Comparison of ENCODE assay signal across 8 mouse cellular contexts in genomic region chr8:106165460-106165859, GRCm38 (mm10). TPM values are rescaled to one million over a fixed set of nuclear protein-coding genes. Genes with fewer than 3 reads are reported as not detected.
DNase-seq lines count a peak whose midpoint lies in the region; ATAC-seq and TF ChIP-seq lines count a peak whose summit lies in the region.

No protein-coding gene starts in this region.

- H3K9me3 ChIP-seq in E14TG2a.4 (ENCODE audit: low read length) = no peaks in the 10 kb centered on the region

- no peak overlapping the region for H3K27ac ChIP-seq in spleen, adult 2 months (ENCODE audit: insufficient read depth, low read length)

- H3K27me3 ChIP-seq in E14TG2a.4 (ENCODE audit: insufficient read depth, low read length) = peaks cover 47% of the 10 kb centered on the region
- no peaks in the 10 kb centered on the region for H3K27me3 ChIP-seq in spleen, adult 2 months (ENCODE audit: control insufficient read depth, insufficient read depth, low read length)

- peaks cover 47% of the 10 kb centered on the region for H3K36me3 ChIP-seq in E14TG2a.4 (ENCODE audit: insufficient read depth, low read length)
- H3K36me3 ChIP-seq in spleen, adult 2 months (ENCODE audit: control insufficient read depth, insufficient read depth, low read length) = peaks cover 20% of the 10 kb centered on the region

- H3K4me3 ChIP-seq in E14TG2a.4 (replicated peaks; ENCODE audit: low read length) = no peak overlapping the region
- H3K4me3 ChIP-seq in spleen, adult 2 months (ENCODE audit: extremely low read depth, insufficient read depth, insufficient read length) = no peak overlapping the region

- TF ChIP-seq POLR2A in spleen, adult 2 months (IDR thresholded peaks at IDR 0.05; ENCODE audit: low read depth, low read length) = no peak

- WGBS in spleen, adult 2 months = 48% methylated on average over 4 of the region's 4 CpGs

- ATAC-seq in CD4-positive, CD25-positive, alpha-beta regulatory T cell, adult 4 months = no peak

- DNase-seq in CD4-positive, CD25-positive, alpha-beta regulatory T cell, adult 2 months (ENCODE audit: low read depth, low spot score) = peak; percentile 83
- DNase-seq in cerebellum, adult 18-20 months = peak; percentile 76 to 80
- peak; percentile 69 for DNase-seq in gastrocnemius, postnatal 10 days
- DNase-seq in layer of hippocampus, postnatal 10 days (ENCODE audit: low spot score in 2 of 2) = peak; percentile 79 to 81
- peak; percentile 35 to 80 for DNase-seq in lung, postnatal 4 days
- DNase-seq in spleen, adult 2 months (ENCODE audit: low read depth in 1 of 2, low spot score in 2 of 2) = peak; percentile 43 to 70

- peak; percentile 91 for TF ChIP-seq CTCF in E14TG2a.4 (conservative IDR thresholded peaks at IDR 0.05; ENCODE audit: low read length)
- peak; percentile 59; the same call in 1 of the 2 replicates for TF ChIP-seq CTCF in spleen, adult 2 months (IDR thresholded peaks at IDR 0.05; ENCODE audit: extremely low read depth, insufficient read depth, insufficient read length, insufficient replicate concordance)

- peaks cover 44% of the 10 kb centered on the region for H3K4me1 ChIP-seq in E14TG2a.4 (replicated peaks; ENCODE audit: low read depth, low read length)
- H3K4me1 ChIP-seq in spleen, adult 2 months (ENCODE audit: control insufficient read depth, insufficient read depth, insufficient read length) = no peaks in the 10 kb centered on the region

RNA-seq across cellular contexts. Expression of gene Slc7a6, which starts 3.2 kb away (rescaled TPM):
- polyA plus RNA-seq in CD4-positive, CD25-positive, alpha-beta regulatory T cell, adult 4 months (2017; shearing (Covaris generic)) = 10 to 100 TPM; 28.6 to 43.7 TPM
- 10 to 100 TPM in 1 of 2 experiments, 1 to 10 TPM in 1; 5.8 to 11.0 TPM for total RNA-seq in gastrocnemius, postnatal 10 days (2021)
- total RNA-seq in layer of hippocampus, postnatal 10 days (2021) = 10 to 100 TPM; 23.2 to 26.2 TPM
- 22.4 and 22.6 TPM in 2 replicates for polyA plus RNA-seq in spleen, adult 2 months (2012; rRNA removed)

RNA-seq across cellular contexts. Expression of gene Pla2g15, which starts 15.3 kb away (rescaled TPM):
- polyA plus RNA-seq in CD4-positive, CD25-positive, alpha-beta regulatory T cell, adult 4 months (2017; shearing (Covaris generic)) = 1 to 10 TPM; 4.8 to 7.7 TPM
- total RNA-seq in gastrocnemius, postnatal 10 days (2021) = 1 to 10 TPM; 4.7 to 6.6 TPM
- total RNA-seq in layer of hippocampus, postnatal 10 days (2021) = 10 to 100 TPM; 18.7 to 20.1 TPM
- 24.6 and 35.4 TPM in 2 replicates for polyA plus RNA-seq in spleen, adult 2 months (2012; rRNA removed)

RNA-seq across cellular contexts. Expression of gene Esrp2, which starts 28.7 kb away (rescaled TPM):
- polyA plus RNA-seq in CD4-positive, CD25-positive, alpha-beta regulatory T cell, adult 4 months (2017; shearing (Covaris generic)) = not detected
- under 1 TPM in 1 of 2 experiments, not detected in 1; 0.07 TPM for total RNA-seq in gastrocnemius, postnatal 10 days (2021)
- under 1 TPM in 1 of 2 experiments, not detected in 1; 0.29 TPM for total RNA-seq in layer of hippocampus, postnatal 10 days (2021)
- 0.67 and 0.69 TPM in 2 replicates for polyA plus RNA-seq in spleen, adult 2 months (2012; rRNA removed)

RNA-seq across cellular contexts. Expression of gene Slc7a6os, which starts 45.3 kb away (rescaled TPM):
- polyA plus RNA-seq in CD4-positive, CD25-positive, alpha-beta regulatory T cell, adult 4 months (2017; shearing (Covaris generic)) = 10 to 100 TPM; 24.6 to 28.9 TPM
- 10 to 100 TPM; 11.7 to 13.3 TPM for total RNA-seq in gastrocnemius, postnatal 10 days (2021)
- total RNA-seq in layer of hippocampus, postnatal 10 days (2021) = 10 to 100 TPM; 30.4 to 32.3 TPM
- polyA plus RNA-seq in spleen, adult 2 months (2012; rRNA removed) = 18.8 and 22.2 TPM in 2 replicates

RNA-seq across cellular contexts. Expression of gene Prmt7, which starts 45.3 kb away (rescaled TPM):
- 10 to 100 TPM; 31.5 to 46.0 TPM for polyA plus RNA-seq in CD4-positive, CD25-positive, alpha-beta regulatory T cell, adult 4 months (2017; shearing (Covaris generic))
- total RNA-seq in gastrocnemius, postnatal 10 days (2021) = 10 to 100 TPM; 23.8 to 25.5 TPM
- total RNA-seq in layer of hippocampus, postnatal 10 days (2021) = 10 to 100 TPM; 40.3 to 44.7 TPM
- polyA plus RNA-seq in spleen, adult 2 months (2012; rRNA removed) = 24.0 and 25.2 TPM in 2 replicates
